Mouse (Mus musculus): ENCODE measurements around the gene Actl6b. TPM values are rescaled to one million over a fixed set of nuclear protein-coding genes. Genes with fewer than 3 reads are reported as not detected.

The Actl6b gene
- total and polyA plus RNA-seq, 3 experiments, result 0.15 TPM; not detected in 2

DNA sequence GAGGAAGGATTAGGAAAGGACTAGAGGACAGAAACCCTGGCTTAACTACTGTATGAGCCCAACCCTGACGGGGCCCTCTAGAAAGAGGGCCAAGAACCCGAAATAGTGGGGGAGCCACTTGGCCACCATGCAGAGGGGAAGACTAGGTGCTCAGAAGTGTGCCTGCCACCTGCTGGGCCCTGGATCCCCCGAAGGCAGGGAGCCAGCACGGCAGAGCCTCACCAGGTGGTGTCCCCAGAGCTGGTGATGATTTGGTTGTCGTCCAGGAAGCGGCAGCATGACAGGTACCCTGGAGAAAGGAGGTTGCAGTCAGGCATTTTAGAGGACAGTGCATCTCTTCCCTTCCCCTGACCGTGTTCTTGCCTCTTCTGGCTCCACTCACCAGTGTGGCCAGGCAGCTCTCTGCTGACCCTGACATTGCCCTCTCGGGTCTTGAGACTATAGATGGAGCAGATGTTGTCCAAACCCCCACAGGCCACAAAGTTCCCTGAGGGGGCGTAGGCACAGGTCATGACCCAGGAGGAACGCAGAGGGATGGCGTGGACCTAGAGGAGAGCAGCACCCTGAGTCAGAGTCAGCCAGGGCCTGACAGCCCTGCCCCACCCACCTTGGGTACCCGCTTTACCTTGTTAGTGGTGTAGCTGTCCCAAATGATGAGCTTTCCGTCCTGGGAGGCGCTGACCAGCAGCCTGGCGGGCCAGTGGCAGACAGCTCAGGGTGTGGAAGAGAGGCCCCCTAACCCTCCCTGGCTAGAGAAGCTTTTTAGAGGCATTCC lies 23.9 kb upstream of the Actl6b start:
- Histone ChIP-seq H3K9me3 (replicated peaks; ENCODE audit: insufficient read depth, low read length) (no peaks in the 10 kb centered on the region), H3K27ac (ENCODE audit: control insufficient read depth, low read depth, low read length) (no peak overlapping the region), H3K79me2 (ENCODE audit: control insufficient read depth, insufficient read depth, low read length, poor library complexity) (peaks cover 28% of the 10 kb centered on the region), H3K4me1 (ENCODE audit: control insufficient read depth in 1 of 2, insufficient read depth in 2 of 2, low read length in 2 of 2) (no peaks in the 10 kb centered on the region), H3K4me3 (ENCODE audit: control insufficient read depth in 1 of 2, insufficient read depth in 1 of 2, low read depth in 2 of 2, low read length in 2 of 2) (no peak overlapping the region), H3K36me3 (ENCODE audit: control insufficient read depth in 1 of 2, insufficient read depth in 2 of 2, low read length in 2 of 2) (peaks cover 2 to 3% of the 10 kb centered on the region in 2 experiments), H3K27me3 (ENCODE audit: control insufficient read depth in 1 of 2, insufficient read depth in 2 of 2, low read length in 2 of 2) (no peaks in the 10 kb centered on the region), H3K9ac (ENCODE audit: control insufficient read depth, low read depth, low read length, poor library complexity, severe bottlenecking) (no peak overlapping the region)
- no peak for DNase-seq (ENCODE audit: low read depth, low spot score)
- TF ChIP-seq POLR2A (IDR thresholded peaks at IDR 0.05; ENCODE audit: control insufficient read depth in 1 of 2, insufficient read depth in 1 of 2, low read depth in 1 of 2, low read length in 2 of 2, poor library complexity in 1 of 2) (no peak), CHD2 (IDR thresholded peaks at IDR 0.05; ENCODE audit: low read length) (no peak), E2F4 (IDR thresholded peaks at IDR 0.05; ENCODE audit: borderline replicate concordance, low read depth, low read length) (no peak), CHD1 (IDR thresholded peaks at IDR 0.05; ENCODE audit: low read depth, low read length) (no peak), USF2 (IDR thresholded peaks at IDR 0.05; ENCODE audit: borderline replicate concordance in 1 of 2, insufficient read depth in 1 of 2, low read depth in 1 of 2, low read length in 2 of 2) (no peak), BHLHE40 (IDR thresholded peaks at IDR 0.05; ENCODE audit: borderline replicate concordance, low read depth, low read length) (no peak)

DNA sequence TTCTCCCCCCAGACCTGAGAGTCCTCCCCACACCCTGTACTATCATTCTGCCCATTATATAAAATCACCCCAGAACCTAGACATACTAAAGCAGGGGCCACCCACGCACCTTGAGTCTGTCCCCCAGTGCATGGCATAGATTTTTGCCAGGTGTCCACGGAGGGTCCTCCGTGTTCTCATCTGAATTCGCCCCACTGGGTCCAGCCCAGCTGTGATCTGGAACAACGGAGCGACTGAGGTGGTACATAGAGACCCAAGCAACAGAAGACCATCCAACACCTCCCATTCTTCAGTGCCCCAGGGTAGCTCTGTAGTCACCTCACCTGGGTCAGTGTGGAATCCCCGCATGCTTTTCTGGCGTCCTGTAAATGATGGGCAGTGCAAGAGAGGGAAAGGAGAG lies 23.2 kb upstream of the Actl6b start:
- H3K36me3 ChIP-seq (ENCODE audit: control insufficient read depth in 1 of 2, insufficient read depth in 2 of 2, low read length in 2 of 2), result peaks cover 2 to 6% of the 10 kb centered on the region in 2 experiments
- H3K27me3 ChIP-seq (ENCODE audit: control insufficient read depth in 1 of 2, insufficient read depth in 2 of 2, low read length in 2 of 2), result no peaks in the 10 kb centered on the region
- no peak for TF ChIP-seq CHD2 (IDR thresholded peaks at IDR 0.05; ENCODE audit: low read length)
- TF ChIP-seq MEF2A (IDR thresholded peaks at IDR 0.05; ENCODE audit: extremely low read depth, insufficient replicate concordance, low read depth, low read length, poor library complexity, severe bottlenecking), result no peak
- peaks cover 4 to 5% of the 10 kb centered on the region in 2 experiments; a peak in 1 of 4 replicates for H3K4me1 ChIP-seq (ENCODE audit: control insufficient read depth in 1 of 2, insufficient read depth in 2 of 2, low read length in 2 of 2)
- no peaks in the 10 kb centered on the region for H3K9me3 ChIP-seq (replicated peaks; ENCODE audit: insufficient read depth, low read length)
- no peak overlapping the region for H3K27ac ChIP-seq (ENCODE audit: control insufficient read depth, low read depth, low read length)
- DNase-seq (ENCODE audit: low read depth, low spot score), result no peak
- H3K79me2 ChIP-seq (ENCODE audit: control insufficient read depth, insufficient read depth, low read length, poor library complexity), result peaks cover 28% of the 10 kb centered on the region
- no peak overlapping the region for H3K9ac ChIP-seq (ENCODE audit: control insufficient read depth, low read depth, low read length, poor library complexity, severe bottlenecking)
- no peak overlapping the region for H3K4me3 ChIP-seq (ENCODE audit: control insufficient read depth in 1 of 2, insufficient read depth in 1 of 2, low read depth in 2 of 2, low read length in 2 of 2)

DNA sequence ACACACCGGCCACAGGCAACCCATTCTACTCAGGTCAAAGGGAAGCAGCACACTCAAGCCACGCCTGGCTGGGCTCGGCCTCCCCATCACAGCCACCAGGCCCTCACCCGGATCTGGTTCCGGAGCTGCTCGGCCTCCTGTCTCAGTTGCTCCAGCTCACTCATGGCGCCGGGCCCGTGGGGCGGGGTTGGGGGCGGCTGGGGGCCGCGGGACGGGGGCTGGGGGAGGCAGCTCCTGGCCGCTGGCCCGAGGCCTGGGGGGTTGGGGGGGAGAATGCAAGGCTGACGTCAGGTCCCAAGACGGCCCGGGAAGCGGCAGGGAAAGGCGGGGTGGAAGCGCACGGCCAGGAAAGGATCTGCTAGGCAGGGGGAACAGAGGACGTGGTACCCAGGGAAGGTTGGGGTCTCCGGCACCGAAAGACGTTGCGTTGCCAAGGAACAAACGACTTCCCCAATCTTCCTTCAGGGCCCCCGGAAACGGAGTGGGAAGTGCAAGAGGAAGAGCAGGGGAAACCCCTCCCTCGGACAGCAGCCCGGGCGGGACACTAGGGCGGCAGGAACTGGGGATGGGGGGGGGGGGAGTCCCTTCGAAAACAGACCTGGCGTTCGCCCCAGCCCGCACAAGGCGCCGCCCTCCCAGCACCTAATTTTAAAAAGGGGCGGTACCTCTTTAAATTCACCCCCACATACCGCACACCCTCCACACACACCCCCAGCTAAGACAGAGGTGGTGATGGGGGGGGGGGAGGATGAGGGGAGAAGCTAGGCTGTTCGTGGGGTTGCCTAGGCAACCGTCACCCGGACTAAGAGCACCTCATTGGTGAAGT lies 22.5 kb upstream of the Actl6b start:
- TF ChIP-seq MAZ (IDR thresholded peaks at IDR 0.05; ENCODE audit: low read depth, low read length) (peak; percentile 25; the same call in 1 of the 2 replicates), SIN3A (IDR thresholded peaks at IDR 0.05; ENCODE audit: low read length) (no peak)
- H3K9me3 ChIP-seq (replicated peaks; ENCODE audit: insufficient read depth, low read length), result no peaks in the 10 kb centered on the region
- H3K4me1 ChIP-seq (ENCODE audit: control insufficient read depth in 1 of 2, insufficient read depth in 2 of 2, low read length in 2 of 2), result peaks cover 4 to 5% of the 10 kb centered on the region in 2 experiments; a peak in 1 of 4 replicates
- no peak overlapping the region for H3K27ac ChIP-seq (ENCODE audit: control insufficient read depth, low read depth, low read length)
- H3K4me3 ChIP-seq (ENCODE audit: control insufficient read depth in 1 of 2, insufficient read depth in 1 of 2, low read depth in 2 of 2, low read length in 2 of 2), result peak overlapping the region; percentile 1 to 99; a peak in 3 of 4 replicates
- no peak overlapping the region for H3K9ac ChIP-seq (ENCODE audit: control insufficient read depth, low read depth, low read length, poor library complexity, severe bottlenecking)
- no peaks in the 10 kb centered on the region for H3K27me3 ChIP-seq (ENCODE audit: control insufficient read depth in 1 of 2, insufficient read depth in 2 of 2, low read length in 2 of 2)
- DNase-seq (ENCODE audit: low read depth, low spot score), result peak; percentile 44
- peaks cover 28% of the 10 kb centered on the region for H3K79me2 ChIP-seq (ENCODE audit: control insufficient read depth, insufficient read depth, low read length, poor library complexity)
- H3K36me3 ChIP-seq (ENCODE audit: control insufficient read depth in 1 of 2, insufficient read depth in 2 of 2, low read length in 2 of 2), result peaks cover 2 to 6% of the 10 kb centered on the region in 2 experiments

Measured in MEL (cell line).